In genomic region chr9:44508721-44509486, GRCm38 (mm10) we compare ENCODE assay signal across 8 mouse cellular contexts. TPM values are rescaled to one million over a fixed set of nuclear protein-coding genes. Genes with fewer than 3 reads are reported as not detected.
A peak's percentile ranks its signal among the peaks of the same experiment; 100 is the strongest.
DNase-seq lines count a peak whose midpoint lies in the region; ATAC-seq and TF ChIP-seq lines count a peak whose summit lies in the region.

No protein-coding gene starts in this region.

- DNase-seq in heart, adult 11 months: peak; percentile 96
- DNase-seq in heart, postnatal 25 days (ENCODE audit: low spot score): no peak
- peak; percentile 16 for DNase-seq in 3134 (ENCODE audit: extremely low read depth, insufficient read length, low spot score)
- no peak for DNase-seq in kidney, postnatal 0 days (ENCODE audit: low spot score)
- DNase-seq in spleen, postnatal 36 days (ENCODE audit: low spot score in 2 of 2): no peak
- no peak for DNase-seq in retina, postnatal 1 day

- H3K4me3 ChIP-seq in embryonic facial prominence, embryonic 15.5 days (replicated peaks): peak overlapping the region; percentile 30; the same call in 1 of the 2 replicates
- no peak overlapping the region for H3K4me3 ChIP-seq in kidney, postnatal 0 days (replicated peaks; ENCODE audit: low read depth, low read length)
- no peak overlapping the region for H3K4me3 ChIP-seq in neural tube, embryonic 13.5 days

- H3K27me3 ChIP-seq in embryonic facial prominence, embryonic 15.5 days: no peaks in the 10 kb centered on the region
- no peaks in the 10 kb centered on the region for H3K27me3 ChIP-seq in kidney, postnatal 0 days (ENCODE audit: insufficient read depth, low read length)
- H3K27me3 ChIP-seq in neural tube, embryonic 13.5 days: peaks cover 6% of the 10 kb centered on the region; the same call in 1 of the 2 replicates

- peaks cover 52% of the 10 kb centered on the region for H3K36me3 ChIP-seq in embryonic facial prominence, embryonic 15.5 days
- H3K36me3 ChIP-seq in kidney, postnatal 0 days (ENCODE audit: insufficient read depth, low read length): peaks cover 36% of the 10 kb centered on the region
- H3K36me3 ChIP-seq in neural tube, embryonic 13.5 days: peaks cover 45% of the 10 kb centered on the region

- no peak overlapping the region; the same call in 1 of the 2 replicates for H3K9ac ChIP-seq in embryonic facial prominence, embryonic 15.5 days
- H3K9ac ChIP-seq in kidney, postnatal 0 days (ENCODE audit: low read depth, low read length): no peak overlapping the region
- H3K9ac ChIP-seq in neural tube, embryonic 13.5 days: peak overlapping the region; percentile 53

- peaks cover 70% of the 10 kb centered on the region for H3K4me1 ChIP-seq in embryonic facial prominence, embryonic 15.5 days
- peaks cover 10% of the 10 kb centered on the region; the same call in 1 of the 2 replicates for H3K4me1 ChIP-seq in kidney, postnatal 0 days (replicated peaks; ENCODE audit: insufficient read depth, low read length)
- H3K4me1 ChIP-seq in neural tube, embryonic 13.5 days (replicated peaks): peaks cover 44% of the 10 kb centered on the region

- WGBS in embryonic facial prominence, embryonic 15.5 days: 75% methylated on average over 19 of the region's 19 CpGs
- 84% methylated on average over 19 of the region's 19 CpGs for WGBS in kidney, postnatal 0 days
- 81% methylated on average over 19 of the region's 19 CpGs for WGBS in neural tube, embryonic 13.5 days

- ATAC-seq in embryonic facial prominence, embryonic 15.5 days (ENCODE audit: insufficient number of reproducible peaks, low FRiP score, low TSS enrichment, low read depth): no peak
- 0 out of 2 replicates have a peak, but pooled peaks have one; percentile 6 for ATAC-seq in kidney, postnatal 0 days (replicated peaks; ENCODE audit: low FRiP score, low read depth)
- no peak for ATAC-seq in neural tube, embryonic 13.5 days (ENCODE audit: low read depth)

- peak overlapping the region; percentile 49 for H3K4me2 ChIP-seq in embryonic facial prominence, embryonic 15.5 days (replicated peaks)
- H3K4me2 ChIP-seq in kidney, postnatal 0 days (ENCODE audit: low read length): no peak overlapping the region; the same call in 1 of the 2 replicates
- H3K4me2 ChIP-seq in neural tube, embryonic 13.5 days: peak overlapping the region; percentile 52

- TF ChIP-seq CTCF in kidney, postnatal 0 days (IDR thresholded peaks at IDR 0.05; ENCODE audit: low read depth): no peak

- intact Hi-C loops in heart, postnatal 25 days (cut with DNase I): no loop called here

- H3K9me3 ChIP-seq in embryonic facial prominence, embryonic 15.5 days (replicated peaks): no peaks in the 10 kb centered on the region
- H3K9me3 ChIP-seq in kidney, postnatal 0 days (replicated peaks; ENCODE audit: low read length): no peaks in the 10 kb centered on the region
- H3K9me3 ChIP-seq in neural tube, embryonic 13.5 days: no peaks in the 10 kb centered on the region

- peak overlapping the region; percentile 82 for H3K27ac ChIP-seq in embryonic facial prominence, embryonic 15.5 days (replicated peaks)
- H3K27ac ChIP-seq in kidney, postnatal 0 days: no peak overlapping the region
- peak overlapping the region; percentile 69 for H3K27ac ChIP-seq in neural tube, embryonic 13.5 days (replicated peaks)

RNA-seq across cellular contexts. Expression of gene Bcl9l, which starts 26.3 kb away (rescaled TPM):
- 10 to 100 TPM; 44.9 to 57.6 TPM for total RNA-seq in heart, postnatal 25 days (2021)
- 21.2 and 21.8 TPM in 2 replicates for polyA plus RNA-seq in embryonic facial prominence, embryonic 15.5 days (2015; fragmentation: Nextera tagmentation; extraction: Ambion mirVana)
- 8.7 and 9.1 TPM in 2 replicates for polyA plus RNA-seq in kidney, postnatal 0 days (2015; fragmentation: Nextera tagmentation; extraction: Ambion mirVana)
- 9.4 and 9.6 TPM in 2 replicates for polyA plus RNA-seq in neural tube, embryonic 13.5 days (2015; fragmentation: Nextera tagmentation; extraction: Ambion mirVana)

RNA-seq across cellular contexts. Expression of gene Cxcr5, which starts 52.8 kb away (rescaled TPM):
- total RNA-seq in heart, postnatal 25 days (2021): under 1 TPM; 0.10 to 0.31 TPM
- 0.29 and 0.49 TPM in 2 replicates for polyA plus RNA-seq in embryonic facial prominence, embryonic 15.5 days (2015; fragmentation: Nextera tagmentation; extraction: Ambion mirVana)
- 0.05 TPM in 1 of 2 replicates, not detected in the other for polyA plus RNA-seq in kidney, postnatal 0 days (2015; fragmentation: Nextera tagmentation; extraction: Ambion mirVana)
- not detected in 2 replicates for polyA plus RNA-seq in neural tube, embryonic 13.5 days (2015; fragmentation: Nextera tagmentation; extraction: Ambion mirVana)

RNA-seq across cellular contexts. Expression of gene Upk2, which starts 54.1 kb away (rescaled TPM):
- total RNA-seq in heart, postnatal 25 days (2021): not detected
- 2.1 and 3.3 TPM in 2 replicates for polyA plus RNA-seq in embryonic facial prominence, embryonic 15.5 days (2015; fragmentation: Nextera tagmentation; extraction: Ambion mirVana)
- 19.9 and 27.8 TPM in 2 replicates for polyA plus RNA-seq in kidney, postnatal 0 days (2015; fragmentation: Nextera tagmentation; extraction: Ambion mirVana)
- not detected in 2 replicates for polyA plus RNA-seq in neural tube, embryonic 13.5 days (2015; fragmentation: Nextera tagmentation; extraction: Ambion mirVana)

Comparison
In these comparisons a context has a peak if more than half of its experiments do, and no peak if none do; other contexts are left out.
1. DNase-seq: peak in heart, adult 11 months (single experiment) and 3134 (single experiment); none in heart, postnatal 25 days (single experiment), kidney, postnatal 0 days (single experiment), spleen, postnatal 36 days (0 of 2) and retina, postnatal 1 day (single experiment).